ENCODE assay signal across 10 mouse cellular contexts in the genomic region with DNA sequence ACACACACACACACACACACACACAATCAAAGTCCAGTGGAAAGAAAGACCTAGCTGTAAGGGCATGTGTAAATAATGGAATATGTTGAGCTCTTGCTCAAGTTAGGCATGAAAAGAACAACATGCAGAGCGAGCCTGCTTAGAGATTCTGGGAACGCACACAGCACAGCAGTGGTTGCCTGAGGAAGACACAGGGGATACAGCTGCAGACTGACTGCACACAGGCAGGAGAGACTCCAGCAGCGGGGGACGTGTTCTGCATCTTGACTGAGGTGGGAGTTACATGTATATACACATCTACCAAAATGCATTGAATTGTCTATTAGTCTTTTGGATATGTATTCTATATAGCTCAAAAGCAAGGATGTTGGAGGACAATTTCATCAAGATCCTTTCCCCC. TPM values are rescaled to one million over a fixed set of nuclear protein-coding genes. Genes with fewer than 3 reads are reported as not detected.
DNase-seq lines count a peak whose midpoint lies in the region; ATAC-seq and TF ChIP-seq lines count a peak whose summit lies in the region.
"Had no signal": no experiment of that assay in that cellular context is flagged by ENCODE, and none has a peak within 500 bp of the region (broad histone marks: within the 10 kb centered on the region; RNA-seq: fewer than 3 reads in every experiment).

No protein-coding gene starts in this region.

- H3K9ac ChIP-seq in intestine, embryonic 15.5 days, result 0 out of 2 replicates have a peak overlapping the region, but pooled peaks have one; percentile 34
- no peak overlapping the region for H3K9ac ChIP-seq in heart, embryonic 11.5 days (ENCODE audit: low read depth, low read length)

- WGBS in intestine, embryonic 15.5 days, result 74% methylated on average over 4 of the region's 4 CpGs
- 91% methylated on average over 4 of the region's 4 CpGs for WGBS in thymus, adult 2 months
- 76% methylated on average over 4 of the region's 4 CpGs for WGBS in heart, embryonic 11.5 days (ENCODE audit: insufficient replicate concordance)

- ATAC-seq in intestine, embryonic 15.5 days, result 0 out of 2 replicates have a peak, but pooled peaks have one; percentile 15
- ATAC-seq in heart, embryonic 11.5 days (replicated peaks; ENCODE audit: insufficient number of reproducible peaks, low FRiP score, low TSS enrichment), result no peak

- TF ChIP-seq CTCF in thymus, adult 2 months (IDR thresholded peaks at IDR 0.05; ENCODE audit: borderline replicate concordance, control insufficient read depth, extremely low read depth, insufficient read depth, low read length, poor library complexity), result no peak

- H3K36me3 ChIP-seq in intestine, embryonic 15.5 days, result no peaks in the 10 kb centered on the region
- no peaks in the 10 kb centered on the region for H3K36me3 ChIP-seq in thymus, adult 2 months (ENCODE audit: control insufficient read depth, insufficient read depth, low read length)
- no peaks in the 10 kb centered on the region for H3K36me3 ChIP-seq in heart, embryonic 11.5 days (ENCODE audit: control insufficient read depth, insufficient read depth, low read length)

- H3K27ac ChIP-seq in intestine, embryonic 15.5 days, result no peak overlapping the region
- H3K27ac ChIP-seq in thymus, adult 2 months (ENCODE audit: control insufficient read depth, insufficient read depth, low read length), result no peak overlapping the region
- no peak overlapping the region for H3K27ac ChIP-seq in heart, embryonic 11.5 days (ENCODE audit: low read depth, low read length)

- no peaks in the 10 kb centered on the region for H3K9me3 ChIP-seq in intestine, embryonic 15.5 days
- H3K9me3 ChIP-seq in heart, embryonic 11.5 days (replicated peaks; ENCODE audit: control insufficient read depth, low read length), result no peaks in the 10 kb centered on the region

- H3K27me3 ChIP-seq in intestine, embryonic 15.5 days (replicated peaks), result no peaks in the 10 kb centered on the region
- H3K27me3 ChIP-seq in thymus, adult 2 months (ENCODE audit: control insufficient read depth, insufficient read depth, low read length), result no peaks in the 10 kb centered on the region
- no peaks in the 10 kb centered on the region for H3K27me3 ChIP-seq in heart, embryonic 11.5 days (ENCODE audit: control insufficient read depth, insufficient read depth, low read length)

- H3K4me1 ChIP-seq in intestine, embryonic 15.5 days (replicated peaks), result no peaks in the 10 kb centered on the region
- H3K4me1 ChIP-seq in thymus, adult 2 months (replicated peaks; ENCODE audit: control insufficient read depth, insufficient read depth, low read length), result no peaks in the 10 kb centered on the region
- H3K4me1 ChIP-seq in heart, embryonic 11.5 days (ENCODE audit: control insufficient read depth, insufficient read depth, low read length), result no peaks in the 10 kb centered on the region

- TF ChIP-seq POLR2A in thymus, adult 2 months (IDR thresholded peaks at IDR 0.05; ENCODE audit: control insufficient read depth, extremely low read depth, insufficient read depth, low read length, poor library complexity), result no peak

- peak overlapping the region; percentile 30; the same call in 1 of the 2 replicates for H3K4me2 ChIP-seq in intestine, embryonic 15.5 days (replicated peaks)
- no peak overlapping the region for H3K4me2 ChIP-seq in heart, embryonic 11.5 days

- no peak overlapping the region for H3K4me3 ChIP-seq in intestine, embryonic 15.5 days (replicated peaks)
- no peak overlapping the region for H3K4me3 ChIP-seq in thymus, adult 2 months (ENCODE audit: control insufficient read depth, insufficient read depth, low read length)
- H3K4me3 ChIP-seq in heart, embryonic 11.5 days (ENCODE audit: low read depth, low read length), result no peak overlapping the region

- peak; percentile 2 for DNase-seq in kidney, postnatal 14 days
- DNase-seq in kidney, postnatal 10 days, result no peak
- peak; percentile 33 for DNase-seq in right cerebral cortex, postnatal 4 days
- DNase-seq in right cerebral cortex, postnatal 36 days (ENCODE audit: low spot score in 2 of 2), result no peak
- no peak for DNase-seq in thymus, adult 2 months
- no peak for DNase-seq in cerebellum, adult 9-11 months
- DNase-seq: adrenal gland, adult 8-10 months; gastrocnemius, postnatal 25 days had no signal

RNA-seq across cellular contexts. Expression of gene Ppih, which starts 18.1 kb away (rescaled TPM):
- 88.1 and 102 TPM in 2 replicates for polyA plus RNA-seq in intestine, embryonic 15.5 days (2015; fragmentation: Nextera tagmentation; extraction: Ambion mirVana)
- 21.2 and 26.6 TPM in 2 replicates for polyA plus RNA-seq in thymus, adult 2 months (2012; rRNA removed)
- polyA plus RNA-seq in heart, embryonic 11.5 days (2014; fragmentation: Nextera tagmentation; extraction: Ambion mirVana), result 69.3 and 70.9 TPM in 2 replicates

RNA-seq across cellular contexts. Expression of gene Ybx1, which starts 44.0 kb away (rescaled TPM):
- polyA plus RNA-seq in intestine, embryonic 15.5 days (2015; fragmentation: Nextera tagmentation; extraction: Ambion mirVana), result 627 and 712 TPM in 2 replicates
- polyA plus RNA-seq in thymus, adult 2 months (2012; rRNA removed), result 156 and 199 TPM in 2 replicates
- polyA plus RNA-seq in heart, embryonic 11.5 days (2014; fragmentation: Nextera tagmentation; extraction: Ambion mirVana), result 769 and 780 TPM in 2 replicates

Comparison
In these comparisons a context has a peak if more than half of its experiments do, and no peak if none do; other contexts are left out.
1. DNase-seq: peak in kidney, postnatal 14 days (single experiment) and right cerebral cortex, postnatal 4 days (single experiment); none in kidney, postnatal 10 days (single experiment), right cerebral cortex, postnatal 36 days (0 of 2), thymus, adult 2 months (single experiment) and cerebellum, adult 9-11 months (single experiment).